Mouse (Mus musculus): ENCODE data around the gene Olfr1270. TPM values are rescaled to one million over a fixed set of nuclear protein-coding genes. Genes with fewer than 3 reads are reported as not detected.

Gene Olfr1270
- not detected for total RNA-seq (2023)

DNA sequence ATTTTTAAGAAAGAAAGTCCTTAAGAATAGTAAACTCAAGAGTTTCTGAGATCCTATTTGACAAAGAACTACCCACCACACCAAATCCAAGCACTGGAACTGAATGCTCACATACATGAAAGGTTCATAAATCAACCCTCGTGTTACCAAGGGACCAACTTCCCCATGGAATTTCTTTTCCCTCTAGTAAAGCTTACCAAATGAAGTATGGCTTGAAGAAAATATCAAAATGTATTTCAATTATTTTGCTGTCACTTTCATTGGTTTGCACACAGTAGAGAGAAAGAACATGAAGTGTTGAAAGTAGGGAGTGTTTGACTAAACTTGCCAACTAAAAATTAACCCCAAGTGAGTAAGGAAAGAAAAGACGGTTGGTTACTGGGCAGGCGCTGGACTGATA, at the start of gene Olfr1270:
Gene Olfr1270 (minus strand): TSS at position 101 of the 400 bp plus-strand sequence.

DNA sequence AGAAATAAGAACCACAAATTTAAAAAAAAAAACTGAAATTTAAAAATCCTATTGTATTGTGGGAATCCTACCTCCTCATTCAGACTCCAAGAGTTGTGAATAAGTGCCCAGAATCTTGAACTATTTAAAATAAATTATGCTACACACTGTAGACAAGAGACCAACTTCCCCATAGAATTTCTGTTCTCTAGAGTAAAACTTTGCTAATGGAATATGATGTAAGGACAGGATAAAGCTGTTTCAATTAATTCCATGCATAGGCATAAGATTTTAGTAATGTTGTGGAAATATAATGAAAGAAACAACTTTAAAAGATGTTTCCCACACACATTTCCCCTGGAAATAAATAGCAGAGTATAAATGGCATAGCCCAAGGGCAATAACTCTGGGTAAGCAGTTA, 10.7 kb downstream of the Olfr1270 start, which contains the start of gene Olfr32:
Gene Olfr32 (minus strand): TSS at position 101 of the 400 bp plus-strand sequence.

DNA sequence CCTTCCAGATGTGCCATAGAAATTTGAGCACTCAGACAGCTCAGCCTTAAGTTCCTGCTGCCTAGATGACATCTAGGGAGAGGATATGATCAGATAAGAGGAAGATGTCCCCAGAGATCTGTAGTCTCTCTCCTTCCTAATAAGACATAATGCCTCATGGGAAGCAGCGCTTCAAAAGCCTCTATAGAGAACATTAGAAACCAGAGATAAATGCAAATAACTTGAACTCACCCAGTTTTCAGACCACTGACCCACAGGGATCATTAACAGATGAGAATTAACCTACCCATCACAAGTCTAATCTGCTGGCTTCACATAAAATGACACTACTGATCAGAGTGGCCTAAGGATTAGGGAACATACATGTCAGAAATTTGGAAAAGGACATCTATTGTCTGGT, 31.6 kb downstream of the Olfr1270 start, which contains the start of gene Olfr1269:
Gene Olfr1269 (minus strand): TSS at position 101 of the 400 bp plus-strand sequence.

Other genes with a start within 250 kb of the Olfr1270 start
- not detected for gene Olfr1258, start 225.8 kb downstream of the Olfr1270 start, total RNA-seq (2023)
- not detected for gene Olfr1259, start 204.4 kb downstream of the Olfr1270 start, total RNA-seq (2023)
- not detected for gene Olfr1260, start 178.8 kb downstream of the Olfr1270 start, total RNA-seq (2023)
- not detected for gene Olfr1261, start 161.9 kb downstream of the Olfr1270 start, total RNA-seq (2023)
- gene Olfr1262, start 152.9 kb downstream of the Olfr1270 start, total RNA-seq (2023): not detected
- not detected for gene Olfr1263, start 141.0 kb downstream of the Olfr1270 start, total RNA-seq (2023)
- not detected for gene Olfr1264, start 127.5 kb downstream of the Olfr1270 start, total RNA-seq (2023)
- not detected for gene Olfr1265, start 117.8 kb downstream of the Olfr1270 start, total RNA-seq (2023)
- gene Olfr140, start 89.5 kb downstream of the Olfr1270 start, total RNA-seq (2023): not detected
- gene Olfr1269, start 31.7 kb downstream of the Olfr1270 start, total RNA-seq (2023): not detected
- not detected for gene Olfr32, start 10.8 kb downstream of the Olfr1270 start, total RNA-seq (2023)
- under 1 TPM; 0.30 to 0.50 TPM for gene Olfr1506, start 71.4 kb upstream of the Olfr1270 start, total RNA-seq (2023)
- not detected for gene Olfr142, start 104.5 kb upstream of the Olfr1270 start, total RNA-seq (2023)
- gene Olfr1271, start 117.9 kb upstream of the Olfr1270 start, total RNA-seq (2023): not detected
- not detected for gene Olfr1272, start 139.8 kb upstream of the Olfr1270 start, total RNA-seq (2023)
- not detected for gene Gm13769, start 169.1 kb upstream of the Olfr1270 start, total RNA-seq (2023)
- gene Olfr1274-ps, start 245.6 kb upstream of the Olfr1270 start, total RNA-seq (2023): not detected